Mouse (Mus musculus): ENCODE data around the gene Slc27a1. TPM values are rescaled to one million over a fixed set of nuclear protein-coding genes. Genes with fewer than 3 reads are reported as not detected.

Gene Slc27a1
- polyA plus RNA-seq, 1 experiment = 85.4 TPM

GRCm38 (mm10) chr8:71629096-71629697, 60.5 kb downstream of the Slc27a1 start:
- peak overlapping the region; percentile 60 for H3K4me3 ChIP-seq (ENCODE audit: insufficient read depth, low read length)
- TF ChIP-seq CTCF (IDR thresholded peaks at IDR 0.05; ENCODE audit: low read depth, low read length) (no peak), POLR2A (IDR thresholded peaks at IDR 0.05; ENCODE audit: borderline replicate concordance, low read depth, low read length) (0 out of 2 replicates have a peak, but pooled peaks have one; percentile 49)
- peaks cover 66% of the 10 kb centered on the region for H3K4me1 ChIP-seq (ENCODE audit: control insufficient read depth, insufficient read depth, low read length)

GRCm38 (mm10) chr8:71629781-71630212, 61.1 kb downstream of the Slc27a1 start:
- H3K4me1 ChIP-seq (ENCODE audit: control insufficient read depth, insufficient read depth, low read length) = peaks cover 64% of the 10 kb centered on the region
- TF ChIP-seq POLR2A (IDR thresholded peaks at IDR 0.05; ENCODE audit: borderline replicate concordance, low read depth, low read length) = no peak
- H3K27ac ChIP-seq (ENCODE audit: insufficient read depth, low read depth, low read length) = peak overlapping the region; percentile 47
- peak overlapping the region; percentile 60 for H3K4me3 ChIP-seq (ENCODE audit: insufficient read depth, low read length)

More at GRCm38 (mm10) chr8:71629096-71629697, 60.5 kb downstream of the Slc27a1 start:
- H3K27ac ChIP-seq (ENCODE audit: insufficient read depth, low read depth, low read length) = peak overlapping the region; percentile 68

- H3K4me1 ChIP-seq (ENCODE audit: control insufficient read depth, insufficient read depth, low read length) = peaks cover 56% of the 10 kb centered on the region
- no peak for TF ChIP-seq POLR2A (IDR thresholded peaks at IDR 0.05; ENCODE audit: borderline replicate concordance, low read depth, low read length)
Measured at GRCm38 (mm10) chr8:71630761-71631160, 62.1 kb downstream of the Slc27a1 start.

GRCm38 (mm10) chr8:71631897-71632296, 63.2 kb downstream of the Slc27a1 start:
- H3K27ac ChIP-seq (ENCODE audit: insufficient read depth, low read depth, low read length) = peak overlapping the region; percentile 91
- H3K4me1 ChIP-seq (ENCODE audit: control insufficient read depth, insufficient read depth, low read length) = peaks cover 48% of the 10 kb centered on the region
- peak overlapping the region; percentile 38 for H3K4me3 ChIP-seq (ENCODE audit: insufficient read depth, low read length)
- no peak for TF ChIP-seq POLR2A (IDR thresholded peaks at IDR 0.05; ENCODE audit: borderline replicate concordance, low read depth, low read length)
- TF ChIP-seq CTCF (IDR thresholded peaks at IDR 0.05; ENCODE audit: low read depth, low read length) = no peak

More at GRCm38 (mm10) chr8:71630761-71631160, 62.1 kb downstream of the Slc27a1 start:
- Histone ChIP-seq H3K27ac (ENCODE audit: insufficient read depth, low read depth, low read length) (no peak overlapping the region), H3K4me3 (ENCODE audit: insufficient read depth, low read length) (no peak overlapping the region)

GRCm38 (mm10) chr8:71633164-71633563, 64.5 kb downstream of the Slc27a1 start:
- Histone ChIP-seq H3K27ac (ENCODE audit: insufficient read depth, low read depth, low read length) (no peak overlapping the region), H3K4me1 (ENCODE audit: control insufficient read depth, insufficient read depth, low read length) (peaks cover 37% of the 10 kb centered on the region), H3K4me3 (ENCODE audit: insufficient read depth, low read length) (peak overlapping the region; percentile 52)
- TF ChIP-seq CTCF (IDR thresholded peaks at IDR 0.05; ENCODE audit: low read depth, low read length) (0 out of 2 replicates have a peak, but pooled peaks have one; percentile 44), POLR2A (IDR thresholded peaks at IDR 0.05; ENCODE audit: borderline replicate concordance, low read depth, low read length) (no peak)

- H3K27ac ChIP-seq (ENCODE audit: insufficient read depth, low read depth, low read length) = no peak overlapping the region
- H3K4me1 ChIP-seq (ENCODE audit: control insufficient read depth, insufficient read depth, low read length) = peaks cover 31% of the 10 kb centered on the region
- no peak for TF ChIP-seq POLR2A (IDR thresholded peaks at IDR 0.05; ENCODE audit: borderline replicate concordance, low read depth, low read length)
- no peak for TF ChIP-seq CTCF (IDR thresholded peaks at IDR 0.05; ENCODE audit: low read depth, low read length)
- H3K4me3 ChIP-seq (ENCODE audit: insufficient read depth, low read length) = peak overlapping the region; percentile 52
Measured at GRCm38 (mm10) chr8:71633981-71634667, 65.4 kb downstream of the Slc27a1 start.

Other genes starting within 250 kb of the Slc27a1 start
- gene Use1, start 202.0 kb upstream of the Slc27a1 start, polyA plus RNA-seq (2012; ENCODE audit: insufficient read depth, insufficient read length, missing spikeins) = 131 and 149 TPM in 2 replicates
- gene Ocel1, start 197.6 kb upstream of the Slc27a1 start, polyA plus RNA-seq (2012; ENCODE audit: insufficient read depth, insufficient read length, missing spikeins) = 18.5 and 23.5 TPM in 2 replicates
- 20.2 and 23.9 TPM in 2 replicates for gene Nr2f6, start 186.9 kb upstream of the Slc27a1 start, polyA plus RNA-seq (2012; ENCODE audit: insufficient read depth, insufficient read length, missing spikeins)
- 0.21 TPM in 1 of 2 replicates, not detected in the other for gene Ushbp1, start 173.1 kb upstream of the Slc27a1 start, polyA plus RNA-seq (2012; ENCODE audit: insufficient read depth, insufficient read length, missing spikeins)
- 75.8 and 89.1 TPM in 2 replicates for gene Babam1, start 172.0 kb upstream of the Slc27a1 start, polyA plus RNA-seq (2012; ENCODE audit: insufficient read depth, insufficient read length, missing spikeins)
- gene Ankle1, start 162.9 kb upstream of the Slc27a1 start, polyA plus RNA-seq (2012; ENCODE audit: insufficient read depth, insufficient read length, missing spikeins) = 9.8 and 14.0 TPM in 2 replicates
- 12.0 and 13.3 TPM in 2 replicates for gene Abhd8, start 105.2 kb upstream of the Slc27a1 start, polyA plus RNA-seq (2012; ENCODE audit: insufficient read depth, insufficient read length, missing spikeins)
- 59.5 and 62.9 TPM in 2 replicates for gene Mrpl34, start 103.9 kb upstream of the Slc27a1 start, polyA plus RNA-seq (2012; ENCODE audit: insufficient read depth, insufficient read length, missing spikeins)
- 42.3 and 45.5 TPM in 2 replicates for gene Dda1, start 99.7 kb upstream of the Slc27a1 start, polyA plus RNA-seq (2012; ENCODE audit: insufficient read depth, insufficient read length, missing spikeins)
- 10.0 and 10.2 TPM in 2 replicates for gene Ano8, start 82.9 kb upstream of the Slc27a1 start, polyA plus RNA-seq (2012; ENCODE audit: insufficient read depth, insufficient read length, missing spikeins)
- gene Gtpbp3, start 80.8 kb upstream of the Slc27a1 start, polyA plus RNA-seq (2012; ENCODE audit: insufficient read depth, insufficient read length, missing spikeins) = 11.0 and 11.1 TPM in 2 replicates
- gene Plvap, start 57.1 kb upstream of the Slc27a1 start, polyA plus RNA-seq (2012; ENCODE audit: insufficient read depth, insufficient read length, missing spikeins) = not detected in 2 replicates
- 0.40 TPM in 1 of 2 replicates, not detected in the other for gene Ccdc194, start 43.2 kb upstream of the Slc27a1 start, polyA plus RNA-seq (2012; ENCODE audit: insufficient read depth, insufficient read length, missing spikeins)
- gene Bst2, start 31.4 kb upstream of the Slc27a1 start, polyA plus RNA-seq (2012; ENCODE audit: insufficient read depth, insufficient read length, missing spikeins) = 358 and 369 TPM in 2 replicates
- 64.5 and 65.3 TPM in 2 replicates for gene Mvb12a, start 26.0 kb upstream of the Slc27a1 start, polyA plus RNA-seq (2012; ENCODE audit: insufficient read depth, insufficient read length, missing spikeins)
- gene Tmem221, start 10.0 kb upstream of the Slc27a1 start, polyA plus RNA-seq (2012; ENCODE audit: insufficient read depth, insufficient read length, missing spikeins) = 15.9 and 17.7 TPM in 2 replicates
- not detected in 2 replicates for gene Nxnl1, start 2.3 kb upstream of the Slc27a1 start, polyA plus RNA-seq (2012; ENCODE audit: insufficient read depth, insufficient read length, missing spikeins)
- 83.5 and 88.9 TPM in 2 replicates for gene Pgls, start 23.3 kb downstream of the Slc27a1 start, polyA plus RNA-seq (2012; ENCODE audit: insufficient read depth, insufficient read length, missing spikeins)
- 2.5 and 2.7 TPM in 2 replicates for gene Fam129c, start 28.8 kb downstream of the Slc27a1 start, polyA plus RNA-seq (2012; ENCODE audit: insufficient read depth, insufficient read length, missing spikeins)
- gene Colgalt1, start 42.1 kb downstream of the Slc27a1 start, polyA plus RNA-seq (2012; ENCODE audit: insufficient read depth, insufficient read length, missing spikeins) = 111 and 113 TPM in 2 replicates
- 1.0 and 1.3 TPM in 2 replicates for gene Unc13a, start 102.9 kb downstream of the Slc27a1 start, polyA plus RNA-seq (2012; ENCODE audit: insufficient read depth, insufficient read length, missing spikeins)
- 15.6 and 15.7 TPM in 2 replicates for gene Jak3, start 107.4 kb downstream of the Slc27a1 start, polyA plus RNA-seq (2012; ENCODE audit: insufficient read depth, insufficient read length, missing spikeins)
- 5.0 and 5.1 TPM in 2 replicates for gene Insl3, start 120.3 kb downstream of the Slc27a1 start, polyA plus RNA-seq (2012; ENCODE audit: insufficient read depth, insufficient read length, missing spikeins)
- 23.7 and 24.1 TPM in 2 replicates for gene B3gnt3, start 132.9 kb downstream of the Slc27a1 start, polyA plus RNA-seq (2012; ENCODE audit: insufficient read depth, insufficient read length, missing spikeins)
- gene Fcho1, start 156.8 kb downstream of the Slc27a1 start, polyA plus RNA-seq (2012; ENCODE audit: insufficient read depth, insufficient read length, missing spikeins) = 7.2 and 8.8 TPM in 2 replicates

Data from bone marrow macrophage, adult 2 months (primary cell).